ENCODE assay signal across 27 mouse cellular contexts in the genomic region with DNA sequence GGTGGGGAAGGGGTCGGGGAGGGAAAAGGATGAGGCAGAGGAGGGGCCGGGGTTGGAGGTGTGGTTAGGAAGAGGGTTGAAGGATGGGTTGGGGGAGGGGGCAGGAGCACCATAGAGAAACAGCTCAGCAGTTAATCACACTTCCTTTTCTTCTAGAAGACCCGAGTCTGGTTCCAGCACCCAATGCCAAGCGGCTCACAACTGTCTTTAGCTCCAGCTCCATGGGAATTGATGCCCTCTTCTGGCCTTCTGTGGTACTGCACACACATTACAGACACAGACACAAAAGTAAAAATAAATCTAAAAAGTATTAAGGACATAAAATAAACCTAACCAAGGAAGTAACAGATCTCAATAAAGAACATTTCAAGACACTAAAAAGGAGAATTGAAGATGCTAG.
DNase-seq lines count a peak whose midpoint lies in the region; ATAC-seq and TF ChIP-seq lines count a peak whose summit lies in the region.
"Had no signal": no experiment of that assay in that cellular context is flagged by ENCODE, and none has a peak within 500 bp of the region (broad histone marks: within the 10 kb centered on the region; RNA-seq: fewer than 3 reads in every experiment).

No protein-coding gene starts in this region.

- H3K9me3 ChIP-seq in intestine, postnatal 0 days (ENCODE audit: control insufficient read depth) = no peaks in the 10 kb centered on the region
- H3K9me3 ChIP-seq in intestine, embryonic 15.5 days = no peaks in the 10 kb centered on the region
- H3K9me3 ChIP-seq in forebrain, embryonic 10.5 days = no peaks in the 10 kb centered on the region

- no peak overlapping the region for H3K4me3 ChIP-seq in intestine, postnatal 0 days (ENCODE audit: low read depth, low read length)
- H3K4me3 ChIP-seq in intestine, embryonic 15.5 days (replicated peaks) = no peak overlapping the region
- H3K4me3 ChIP-seq in testis, adult 2 months (ENCODE audit: control insufficient read depth, low read depth, low read length) = no peak overlapping the region
- H3K4me3 ChIP-seq in small intestine, adult 2 months (ENCODE audit: low read depth, low read length) = no peak overlapping the region
- H3K4me3 ChIP-seq in forebrain, embryonic 10.5 days = no peak overlapping the region
- H3K4me3 ChIP-seq: embryonic facial prominence, embryonic 13.5 days; gastrocnemius, adult 2 months; heart, embryonic 12.5 days; hindbrain, embryonic 13.5 days had no signal

- no peaks in the 10 kb centered on the region for H3K36me3 ChIP-seq in intestine, postnatal 0 days (ENCODE audit: control insufficient read depth, insufficient read depth)
- H3K36me3 ChIP-seq in intestine, embryonic 15.5 days = no peaks in the 10 kb centered on the region
- H3K36me3 ChIP-seq in testis, adult 2 months (ENCODE audit: control insufficient read depth, insufficient read depth, low read length) = no peaks in the 10 kb centered on the region
- no peaks in the 10 kb centered on the region for H3K36me3 ChIP-seq in small intestine, adult 2 months (ENCODE audit: control insufficient read depth, insufficient read depth, low read length)
- no peaks in the 10 kb centered on the region for H3K36me3 ChIP-seq in forebrain, embryonic 10.5 days (replicated peaks)
- H3K36me3 ChIP-seq: embryonic facial prominence, embryonic 13.5 days; heart, embryonic 12.5 days; hindbrain, embryonic 13.5 days had no signal

- no peaks in the 10 kb centered on the region for H3K4me1 ChIP-seq in intestine, postnatal 0 days (replicated peaks; ENCODE audit: control insufficient read depth, insufficient read depth, low read length)
- H3K4me1 ChIP-seq in intestine, embryonic 15.5 days (replicated peaks) = no peaks in the 10 kb centered on the region
- H3K4me1 ChIP-seq in testis, adult 2 months (ENCODE audit: control insufficient read depth, insufficient read depth, low read length) = peaks cover 2% of the 10 kb centered on the region; the same call in 1 of the 2 replicates
- H3K4me1 ChIP-seq in small intestine, adult 2 months (ENCODE audit: control insufficient read depth, insufficient read depth, insufficient read length, low read length) = no peaks in the 10 kb centered on the region
- peaks cover 9% of the 10 kb centered on the region for H3K4me1 ChIP-seq in forebrain, embryonic 10.5 days
- H3K4me1 ChIP-seq: heart, embryonic 12.5 days; hindbrain, embryonic 13.5 days had no signal

- DNase-seq in testis, postnatal 10 days (ENCODE audit: low spot score) = no peak
- DNase-seq in forebrain, embryonic 10.5 days (ENCODE audit: extremely low spot score, low spot score) = no peak
- DNase-seq in kidney, postnatal 10 days = no peak
- DNase-seq: adrenal gland, postnatal 14 days; cerebellum, adult 11-12 months; cerebellum, postnatal 10 days; gastrocnemius, adult 2 months; gastrocnemius, postnatal 36 days; heart, adult 18-20 months; heart, postnatal 4 days; kidney, adult 2 months; kidney, postnatal 4 days; layer of hippocampus, adult 9-11 months; lung, postnatal 14 days; midbrain, embryonic 14.5 days; right cerebral cortex, postnatal 25 days; spleen, adult 18-20 months; thymus, postnatal 14 days had no signal

- 0 out of 2 replicates have a peak, but pooled peaks have one; percentile 17 for TF ChIP-seq CTCF in intestine, postnatal 0 days (IDR thresholded peaks at IDR 0.05; ENCODE audit: low read depth)
- TF ChIP-seq CTCF in testis, adult 2 months (IDR thresholded peaks at IDR 0.05; ENCODE audit: control insufficient read depth, insufficient read depth, insufficient replicate concordance, low read depth, low read length) = peak; percentile 53; the same call in 1 of the 2 replicates
- peak; percentile 10; the same call in 1 of the 2 replicates for TF ChIP-seq CTCF in small intestine, adult 2 months (IDR thresholded peaks at IDR 0.05; ENCODE audit: extremely low read depth, insufficient read length, insufficient replicate concordance, low read depth, low read length)

- no peak overlapping the region for H3K27ac ChIP-seq in intestine, postnatal 0 days (ENCODE audit: low read depth, low read length)
- no peak overlapping the region for H3K27ac ChIP-seq in intestine, embryonic 15.5 days
- no peak overlapping the region for H3K27ac ChIP-seq in testis, adult 2 months (ENCODE audit: control insufficient read depth, insufficient read depth, low read depth, low read length)
- no peak overlapping the region for H3K27ac ChIP-seq in small intestine, adult 2 months (ENCODE audit: insufficient read depth, low read depth, low read length)
- no peak overlapping the region for H3K27ac ChIP-seq in forebrain, embryonic 10.5 days
- H3K27ac ChIP-seq: embryonic facial prominence, embryonic 13.5 days; gastrocnemius, adult 2 months; hindbrain, embryonic 13.5 days had no signal

- 74% methylated on average over 4 of the region's 4 CpGs for WGBS in intestine, postnatal 0 days
- 78% methylated on average over 4 of the region's 4 CpGs for WGBS in intestine, embryonic 15.5 days
- 69% methylated on average over 4 of the region's 4 CpGs for WGBS in small intestine, adult 2 months
- WGBS in forebrain, embryonic 10.5 days = 72% methylated on average over 4 of the region's 4 CpGs

- no peak overlapping the region for H3K9ac ChIP-seq in intestine, postnatal 0 days (ENCODE audit: low read depth, low read length)
- H3K9ac ChIP-seq in intestine, embryonic 15.5 days = no peak overlapping the region
- H3K9ac ChIP-seq: embryonic facial prominence, embryonic 13.5 days; heart, embryonic 12.5 days; hindbrain, embryonic 13.5 days had no signal

- no peak for ATAC-seq in intestine, postnatal 0 days
- no peak for ATAC-seq in intestine, embryonic 15.5 days
- ATAC-seq: forebrain, embryonic 16.5 days had no signal

- no peaks in the 10 kb centered on the region for H3K27me3 ChIP-seq in intestine, postnatal 0 days (replicated peaks; ENCODE audit: control insufficient read depth, insufficient read depth, low read length)
- H3K27me3 ChIP-seq in intestine, embryonic 15.5 days (replicated peaks) = no peaks in the 10 kb centered on the region
- no peaks in the 10 kb centered on the region for H3K27me3 ChIP-seq in testis, adult 2 months (ENCODE audit: control insufficient read depth, insufficient read depth, low read length)
- H3K27me3 ChIP-seq in small intestine, adult 2 months (ENCODE audit: control insufficient read depth, insufficient read depth, low read length) = no peaks in the 10 kb centered on the region
- peaks cover 5% of the 10 kb centered on the region; the same call in 1 of the 2 replicates for H3K27me3 ChIP-seq in forebrain, embryonic 10.5 days (ENCODE audit: poor library complexity, severe bottlenecking)
- H3K27me3 ChIP-seq: CH12.LX had no signal

- H3K4me2 ChIP-seq in intestine, postnatal 0 days (replicated peaks; ENCODE audit: low read depth) = no peak overlapping the region
- H3K4me2 ChIP-seq in intestine, embryonic 15.5 days (replicated peaks) = no peak overlapping the region
- H3K4me2 ChIP-seq: embryonic facial prominence, embryonic 13.5 days; heart, embryonic 12.5 days; hindbrain, embryonic 13.5 days had no signal

- TF ChIP-seq POLR2A in testis, adult 2 months (IDR thresholded peaks at IDR 0.05; ENCODE audit: control insufficient read depth, low read depth, low read length) = no peak
- TF ChIP-seq POLR2A in small intestine, adult 2 months (IDR thresholded peaks at IDR 0.05; ENCODE audit: low read depth, low read length) = no peak
